Mouse (Mus musculus): ENCODE data around the gene Btn2a2. TPM values are rescaled to one million over a fixed set of nuclear protein-coding genes. Genes with fewer than 3 reads are reported as not detected.

The Btn2a2 gene
- polyA plus RNA-seq, 1 experiment from 2014 or later: 0.32 TPM

- Histone ChIP-seq H3K9me3 (ENCODE audit: control insufficient read depth, low read length) (no peaks in the 10 kb centered on the region), H3K4me2 (peak overlapping the region; percentile 25; the same call in 1 of the 2 replicates), H3K36me3 (ENCODE audit: control insufficient read depth, insufficient read depth, low read length) (no peaks in the 10 kb centered on the region), H3K4me3 (ENCODE audit: low read depth, low read length) (no peak overlapping the region), H3K4me1 (replicated peaks; ENCODE audit: control insufficient read depth, insufficient read depth, low read length) (peaks cover 13% of the 10 kb centered on the region), H3K27me3 (replicated peaks; ENCODE audit: control insufficient read depth, insufficient read depth, low read length) (no peaks in the 10 kb centered on the region), H3K27ac (ENCODE audit: low read depth, low read length) (no peak overlapping the region), H3K9ac (ENCODE audit: low read depth, low read length) (no peak overlapping the region)
- ATAC-seq (replicated peaks; ENCODE audit: low FRiP score) (no peak), DNase-seq (ENCODE audit: low spot score) (no peak)
- 69% methylated on average over 10 of the region's 10 CpGs for WGBS
Observed at GRCm38 (mm10) chr13:23439901-23440300, 48.8 kb downstream of the Btn2a2 start.

GRCm38 (mm10) chr13:23438521-23438920 lies 50.1 kb downstream of the Btn2a2 start:
- Histone ChIP-seq H3K4me3 (ENCODE audit: low read depth, low read length) (peak overlapping the region; percentile 70), H3K9ac (ENCODE audit: low read depth, low read length) (peak overlapping the region; percentile 55), H3K9me3 (ENCODE audit: control insufficient read depth, low read length) (no peaks in the 10 kb centered on the region), H3K4me2 (peak overlapping the region; percentile 78), H3K4me1 (replicated peaks; ENCODE audit: control insufficient read depth, insufficient read depth, low read length) (peaks cover 14% of the 10 kb centered on the region), H3K27me3 (replicated peaks; ENCODE audit: control insufficient read depth, insufficient read depth, low read length) (no peaks in the 10 kb centered on the region), H3K36me3 (ENCODE audit: control insufficient read depth, insufficient read depth, low read length) (no peaks in the 10 kb centered on the region), H3K27ac (ENCODE audit: low read depth, low read length) (no peak overlapping the region)
- DNase-seq (ENCODE audit: low spot score) (no peak), ATAC-seq (replicated peaks; ENCODE audit: low FRiP score) (0 out of 2 replicates have a peak, but pooled peaks have one; percentile 36)
- WGBS: 1% methylated on average over 7 of the region's 7 CpGs

GRCm38 (mm10) chr13:23437908-23438307 lies 50.7 kb downstream of the Btn2a2 start:
- no peaks in the 10 kb centered on the region for H3K9me3 ChIP-seq (ENCODE audit: control insufficient read depth, low read length)
- H3K36me3 ChIP-seq (ENCODE audit: control insufficient read depth, insufficient read depth, low read length): no peaks in the 10 kb centered on the region
- H3K4me1 ChIP-seq (replicated peaks; ENCODE audit: control insufficient read depth, insufficient read depth, low read length): peaks cover 14% of the 10 kb centered on the region
- ATAC-seq (replicated peaks; ENCODE audit: low FRiP score) (peak; percentile 84), DNase-seq (ENCODE audit: low spot score) (peak; percentile 92)
- no peaks in the 10 kb centered on the region for H3K27me3 ChIP-seq (replicated peaks; ENCODE audit: control insufficient read depth, insufficient read depth, low read length)
- peak overlapping the region; percentile 87 for H3K4me2 ChIP-seq
- WGBS: under 1% methylated on average over 17 of the region's 17 CpGs
- H3K9ac ChIP-seq (ENCODE audit: low read depth, low read length): peak overlapping the region; percentile 72
- peak overlapping the region; percentile 70 for H3K4me3 ChIP-seq (ENCODE audit: low read depth, low read length)
- H3K27ac ChIP-seq (ENCODE audit: low read depth, low read length): peak overlapping the region; percentile 64; the same call in 1 of the 2 replicates

DNA sequence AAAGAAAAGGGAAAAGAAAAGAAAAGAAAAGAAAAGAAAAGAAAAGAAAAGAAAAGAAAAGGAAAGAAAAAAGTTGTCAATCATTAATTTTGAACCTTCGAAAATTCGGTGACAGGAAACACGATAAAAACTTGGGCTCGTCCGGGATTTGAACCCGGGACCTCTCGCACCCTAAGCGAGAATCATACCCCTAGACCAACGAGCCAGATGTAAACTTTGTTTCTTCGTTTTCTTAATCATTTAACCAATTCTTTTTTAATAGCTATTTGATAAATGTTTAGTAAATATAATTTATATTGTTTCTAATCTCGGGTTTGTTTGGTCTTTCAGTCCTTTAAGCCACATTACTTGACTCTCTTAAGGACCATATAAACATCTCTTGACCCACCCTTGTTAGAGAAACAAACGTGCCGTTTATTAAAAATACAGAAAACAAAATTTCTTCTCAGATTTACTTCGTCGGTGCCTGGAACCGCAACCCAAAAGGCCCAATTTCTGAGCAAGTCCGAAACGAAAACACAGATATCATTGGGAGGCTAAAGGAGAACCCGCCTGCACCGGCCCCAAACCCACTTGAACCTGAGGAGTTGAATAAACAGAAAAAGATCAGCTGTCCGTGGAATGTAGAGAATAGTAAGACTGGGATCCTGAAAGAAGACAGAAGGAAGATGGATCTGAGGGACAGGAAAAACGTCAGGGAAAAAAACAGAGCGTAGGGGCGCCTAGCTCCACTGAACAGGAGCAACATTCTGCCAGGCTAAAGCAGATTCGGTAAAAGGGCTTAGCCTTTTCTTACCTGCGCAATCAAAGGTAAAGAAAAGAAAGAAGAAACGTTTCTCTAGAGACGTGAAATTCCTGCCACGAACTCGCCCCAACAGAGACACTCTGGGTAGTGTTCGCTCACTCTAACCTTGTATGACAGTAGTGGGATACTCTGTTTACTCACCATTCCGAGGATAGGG lies 51.5 kb downstream of the Btn2a2 start:
- DNase-seq (ENCODE audit: low spot score) (no peak), ATAC-seq (replicated peaks; ENCODE audit: low FRiP score) (no peak)
- H3K27ac ChIP-seq (ENCODE audit: low read depth, low read length): peak overlapping the region; percentile 64
- no peaks in the 10 kb centered on the region for H3K36me3 ChIP-seq (ENCODE audit: control insufficient read depth, insufficient read depth, low read length)
- peak overlapping the region; percentile 70 for H3K4me3 ChIP-seq (ENCODE audit: low read depth, low read length)
- H3K4me2 ChIP-seq: peak overlapping the region; percentile 87
- H3K4me1 ChIP-seq (replicated peaks; ENCODE audit: control insufficient read depth, insufficient read depth, low read length): peaks cover 14% of the 10 kb centered on the region
- no peaks in the 10 kb centered on the region for H3K9me3 ChIP-seq (ENCODE audit: control insufficient read depth, low read length)
- H3K9ac ChIP-seq (ENCODE audit: low read depth, low read length): peak overlapping the region; percentile 72
- WGBS: under 1% methylated on average over 32 of the region's 32 CpGs
- no peaks in the 10 kb centered on the region for H3K27me3 ChIP-seq (replicated peaks; ENCODE audit: control insufficient read depth, insufficient read depth, low read length)

DNA sequence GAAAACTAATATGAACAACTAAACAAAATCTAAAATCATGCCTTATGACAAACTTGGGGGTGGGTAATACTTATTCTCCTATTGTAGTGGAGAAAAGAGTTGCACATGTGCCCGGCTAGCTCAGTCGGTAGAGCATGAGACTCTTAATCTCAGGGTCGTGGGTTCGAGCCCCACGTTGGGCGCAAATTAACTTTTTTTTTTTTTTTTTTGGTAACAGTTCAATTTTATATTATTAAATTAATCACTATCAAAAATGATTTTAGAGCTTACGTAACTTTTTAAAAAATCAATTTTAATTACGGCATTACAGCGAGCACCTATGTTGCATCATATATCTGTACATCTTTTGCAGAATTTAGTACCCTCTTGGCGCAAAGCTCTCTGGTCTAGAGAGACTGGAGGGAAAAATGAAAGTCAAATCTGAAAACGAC lies 52.4 kb downstream of the Btn2a2 start:
- Histone ChIP-seq H3K4me2 (peak overlapping the region; percentile 89), H3K4me1 (replicated peaks; ENCODE audit: control insufficient read depth, insufficient read depth, low read length) (peaks cover 14% of the 10 kb centered on the region), H3K36me3 (ENCODE audit: control insufficient read depth, insufficient read depth, low read length) (no peaks in the 10 kb centered on the region), H3K27ac (ENCODE audit: low read depth, low read length) (no peak overlapping the region), H3K9me3 (ENCODE audit: control insufficient read depth, low read length) (no peaks in the 10 kb centered on the region), H3K27me3 (replicated peaks; ENCODE audit: control insufficient read depth, insufficient read depth, low read length) (no peaks in the 10 kb centered on the region), H3K9ac (ENCODE audit: low read depth, low read length) (0 out of 2 replicates have a peak overlapping the region, but pooled peaks have one; percentile 36), H3K4me3 (ENCODE audit: low read depth, low read length) (peak overlapping the region; percentile 65)
- ATAC-seq (replicated peaks; ENCODE audit: low FRiP score) (no peak), DNase-seq (ENCODE audit: low spot score) (no peak)
- WGBS: 1% methylated on average over 11 of the region's 11 CpGs

GRCm38 (mm10) chr13:23435676-23436075 lies 53.0 kb downstream of the Btn2a2 start:
- WGBS: 1% methylated on average over 12 of the region's 12 CpGs
- Histone ChIP-seq H3K36me3 (ENCODE audit: control insufficient read depth, insufficient read depth, low read length) (no peaks in the 10 kb centered on the region), H3K9me3 (ENCODE audit: control insufficient read depth, low read length) (no peaks in the 10 kb centered on the region), H3K4me2 (peak overlapping the region; percentile 89), H3K4me3 (ENCODE audit: low read depth, low read length) (peak overlapping the region; percentile 65), H3K27ac (ENCODE audit: low read depth, low read length) (peak overlapping the region; percentile 62), H3K4me1 (replicated peaks; ENCODE audit: control insufficient read depth, insufficient read depth, low read length) (peaks cover 14% of the 10 kb centered on the region), H3K9ac (ENCODE audit: low read depth, low read length) (peak overlapping the region; percentile 75), H3K27me3 (replicated peaks; ENCODE audit: control insufficient read depth, insufficient read depth, low read length) (no peaks in the 10 kb centered on the region)
- ATAC-seq (replicated peaks; ENCODE audit: low FRiP score) (no peak), DNase-seq (ENCODE audit: low spot score) (peak; percentile 55)

- ATAC-seq (replicated peaks; ENCODE audit: low FRiP score): no peak
- no peaks in the 10 kb centered on the region for H3K36me3 ChIP-seq (ENCODE audit: control insufficient read depth, insufficient read depth, low read length)
- 18% methylated on average over 4 of the region's 4 CpGs for WGBS
- H3K27ac ChIP-seq (ENCODE audit: low read depth, low read length): peak overlapping the region; percentile 62; the same call in 1 of the 2 replicates
- peaks cover 14% of the 10 kb centered on the region for H3K4me1 ChIP-seq (replicated peaks; ENCODE audit: control insufficient read depth, insufficient read depth, low read length)
- H3K9ac ChIP-seq (ENCODE audit: low read depth, low read length): peak overlapping the region; percentile 75
- H3K9me3 ChIP-seq (ENCODE audit: control insufficient read depth, low read length): no peaks in the 10 kb centered on the region
- H3K4me2 ChIP-seq: peak overlapping the region; percentile 89
- H3K4me3 ChIP-seq (ENCODE audit: low read depth, low read length): peak overlapping the region; percentile 65
- no peaks in the 10 kb centered on the region for H3K27me3 ChIP-seq (replicated peaks; ENCODE audit: control insufficient read depth, insufficient read depth, low read length)
- no peak for DNase-seq (ENCODE audit: low spot score)
Observed at GRCm38 (mm10) chr13:23435241-23435640, 53.4 kb downstream of the Btn2a2 start.

DNA sequence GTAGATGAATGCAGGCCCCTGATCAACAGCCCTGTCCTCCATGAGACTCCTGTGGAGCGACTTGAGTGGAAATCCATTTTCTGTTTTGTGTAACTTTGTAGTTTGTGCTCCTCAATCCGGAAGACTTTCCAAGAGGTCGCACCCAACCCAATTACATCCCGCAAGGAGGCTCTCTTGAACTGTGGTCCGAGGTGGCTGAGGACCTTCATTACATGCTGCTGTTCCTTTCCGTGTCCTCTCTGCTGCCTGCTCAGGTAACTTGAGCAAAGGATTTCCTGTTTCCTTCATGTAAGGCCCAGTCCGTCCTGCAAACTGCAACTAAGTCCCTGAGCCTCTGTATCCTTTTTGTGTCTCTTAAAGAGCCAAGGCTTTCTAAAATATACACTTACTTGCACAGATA lies 54.2 kb downstream of the Btn2a2 start:
- peak overlapping the region; percentile 39 for H3K4me3 ChIP-seq (ENCODE audit: low read depth, low read length)
- ATAC-seq (replicated peaks; ENCODE audit: low FRiP score): no peak
- DNase-seq (ENCODE audit: low spot score): peak; percentile 43
- peaks cover 14% of the 10 kb centered on the region for H3K4me1 ChIP-seq (replicated peaks; ENCODE audit: control insufficient read depth, insufficient read depth, low read length)
- H3K27ac ChIP-seq (ENCODE audit: low read depth, low read length): peak overlapping the region; percentile 49; the same call in 1 of the 2 replicates
- no peaks in the 10 kb centered on the region for H3K36me3 ChIP-seq (ENCODE audit: control insufficient read depth, insufficient read depth, low read length)
- H3K9me3 ChIP-seq (ENCODE audit: control insufficient read depth, low read length): no peaks in the 10 kb centered on the region
- peak overlapping the region; percentile 27 for H3K9ac ChIP-seq (ENCODE audit: low read depth, low read length)
- no peaks in the 10 kb centered on the region for H3K27me3 ChIP-seq (replicated peaks; ENCODE audit: control insufficient read depth, insufficient read depth, low read length)
- peak overlapping the region; percentile 89 for H3K4me2 ChIP-seq
- WGBS: 18% methylated on average over 7 of the region's 7 CpGs

Data from liver, embryonic 11.5 days (tissue).